Mouse (Mus musculus): Measurements from ENCODE around the gene Rbm44. TPM values are rescaled to one million over a fixed set of nuclear protein-coding genes. Genes with fewer than 3 reads are reported as not detected.

Rbm44 gene
- polyA plus RNA-seq, 1 experiment from 2014 or later = 0.43 TPM

GRCm38 (mm10) chr1:91107548-91107947 is 37.3 kb upstream of the Rbm44 start:
- no peaks in the 10 kb centered on the region for H3K36me3 ChIP-seq (replicated peaks; ENCODE audit: control insufficient read depth, insufficient read depth, low read depth, low read length)
- ATAC-seq (replicated peaks; ENCODE audit: insufficient number of reproducible peaks, low FRiP score, low TSS enrichment, low read depth) (no peak), DNase-seq (ENCODE audit: low spot score) (no peak)
- no peaks in the 10 kb centered on the region for H3K27me3 ChIP-seq (ENCODE audit: control insufficient read depth, insufficient read depth, low read length)
- H3K27ac ChIP-seq (replicated peaks; ENCODE audit: low read depth, low read length) = no peak overlapping the region
- H3K9me3 ChIP-seq (replicated peaks; ENCODE audit: control insufficient read depth, low read length) = no peaks in the 10 kb centered on the region
- no peak overlapping the region for H3K4me2 ChIP-seq (ENCODE audit: low read depth, low read length)
- H3K4me1 ChIP-seq (ENCODE audit: control insufficient read depth, insufficient read depth, low read length) = no peaks in the 10 kb centered on the region
- 74% methylated on average over 5 of the region's 5 CpGs for WGBS
- H3K9ac ChIP-seq (replicated peaks; ENCODE audit: low read length) = no peak overlapping the region
- no peak overlapping the region for H3K4me3 ChIP-seq (ENCODE audit: low read depth, low read length)

GRCm38 (mm10) chr1:91109302-91109701 is 35.6 kb upstream of the Rbm44 start:
- WGBS = 67% methylated on average over 4 of the region's 4 CpGs
- H3K36me3 ChIP-seq (replicated peaks; ENCODE audit: control insufficient read depth, insufficient read depth, low read depth, low read length) = no peaks in the 10 kb centered on the region
- ATAC-seq (replicated peaks; ENCODE audit: insufficient number of reproducible peaks, low FRiP score, low TSS enrichment, low read depth) = no peak

GRCm38 (mm10) chr1:91112171-91112570 is 32.7 kb upstream of the Rbm44 start:
- H3K4me1 ChIP-seq (ENCODE audit: control insufficient read depth, insufficient read depth, low read length) = no peaks in the 10 kb centered on the region
- no peaks in the 10 kb centered on the region for H3K27me3 ChIP-seq (ENCODE audit: control insufficient read depth, insufficient read depth, low read length)
- no peak overlapping the region for H3K4me2 ChIP-seq (ENCODE audit: low read depth, low read length)
- H3K9me3 ChIP-seq (replicated peaks; ENCODE audit: control insufficient read depth, low read length) = no peaks in the 10 kb centered on the region
- no peaks in the 10 kb centered on the region for H3K36me3 ChIP-seq (replicated peaks; ENCODE audit: control insufficient read depth, insufficient read depth, low read depth, low read length)
- no peak overlapping the region for H3K27ac ChIP-seq (replicated peaks; ENCODE audit: low read depth, low read length)
- H3K9ac ChIP-seq (replicated peaks; ENCODE audit: low read length) = no peak overlapping the region
- ATAC-seq (replicated peaks; ENCODE audit: insufficient number of reproducible peaks, low FRiP score, low TSS enrichment, low read depth) = no peak
- no peak for DNase-seq (ENCODE audit: low spot score)
- H3K4me3 ChIP-seq (ENCODE audit: low read depth, low read length) = no peak overlapping the region
- WGBS = 92% methylated on average over 14 of the region's 14 CpGs

More at GRCm38 (mm10) chr1:91109302-91109701, 35.6 kb upstream of the Rbm44 start:
- DNase-seq (ENCODE audit: low spot score) = no peak
- Histone ChIP-seq H3K27me3 (ENCODE audit: control insufficient read depth, insufficient read depth, low read length) (no peaks in the 10 kb centered on the region), H3K9me3 (replicated peaks; ENCODE audit: control insufficient read depth, low read length) (no peaks in the 10 kb centered on the region), H3K27ac (replicated peaks; ENCODE audit: low read depth, low read length) (no peak overlapping the region), H3K4me1 (ENCODE audit: control insufficient read depth, insufficient read depth, low read length) (no peaks in the 10 kb centered on the region), H3K4me2 (ENCODE audit: low read depth, low read length) (no peak overlapping the region), H3K9ac (replicated peaks; ENCODE audit: low read length) (no peak overlapping the region), H3K4me3 (ENCODE audit: low read depth, low read length) (no peak overlapping the region)

- WGBS = 93% methylated on average over 4 of the region's 4 CpGs
- no peaks in the 10 kb centered on the region for H3K4me1 ChIP-seq (ENCODE audit: control insufficient read depth, insufficient read depth, low read length)
- ATAC-seq (replicated peaks; ENCODE audit: insufficient number of reproducible peaks, low FRiP score, low TSS enrichment, low read depth) = no peak
- no peak overlapping the region for H3K9ac ChIP-seq (replicated peaks; ENCODE audit: low read length)
- no peak overlapping the region for H3K27ac ChIP-seq (replicated peaks; ENCODE audit: low read depth, low read length)
- no peaks in the 10 kb centered on the region for H3K27me3 ChIP-seq (ENCODE audit: control insufficient read depth, insufficient read depth, low read length)
- H3K36me3 ChIP-seq (replicated peaks; ENCODE audit: control insufficient read depth, insufficient read depth, low read depth, low read length) = no peaks in the 10 kb centered on the region
- no peaks in the 10 kb centered on the region for H3K9me3 ChIP-seq (replicated peaks; ENCODE audit: control insufficient read depth, low read length)
- no peak overlapping the region for H3K4me2 ChIP-seq (ENCODE audit: low read depth, low read length)
- H3K4me3 ChIP-seq (ENCODE audit: low read depth, low read length) = no peak overlapping the region
- no peak for DNase-seq (ENCODE audit: low spot score)
Observed at GRCm38 (mm10) chr1:91112606-91113005, 32.3 kb upstream of the Rbm44 start.

GRCm38 (mm10) chr1:91122121-91122520 is 22.8 kb upstream of the Rbm44 start:
- Histone ChIP-seq H3K4me3 (ENCODE audit: low read depth, low read length) (no peak overlapping the region), H3K9ac (replicated peaks; ENCODE audit: low read length) (no peak overlapping the region), H3K36me3 (replicated peaks; ENCODE audit: control insufficient read depth, insufficient read depth, low read depth, low read length) (no peaks in the 10 kb centered on the region), H3K27ac (replicated peaks; ENCODE audit: low read depth, low read length) (no peak overlapping the region), H3K27me3 (ENCODE audit: control insufficient read depth, insufficient read depth, low read length) (no peaks in the 10 kb centered on the region), H3K4me2 (ENCODE audit: low read depth, low read length) (no peak overlapping the region), H3K9me3 (replicated peaks; ENCODE audit: control insufficient read depth, low read length) (no peaks in the 10 kb centered on the region), H3K4me1 (ENCODE audit: control insufficient read depth, insufficient read depth, low read length) (no peaks in the 10 kb centered on the region)
- 75% methylated on average over 11 of the region's 11 CpGs for WGBS
- ATAC-seq (replicated peaks; ENCODE audit: insufficient number of reproducible peaks, low FRiP score, low TSS enrichment, low read depth) (no peak), DNase-seq (ENCODE audit: low spot score) (no peak)

- no peaks in the 10 kb centered on the region for H3K4me1 ChIP-seq (ENCODE audit: control insufficient read depth, insufficient read depth, low read length)
- ATAC-seq (replicated peaks; ENCODE audit: insufficient number of reproducible peaks, low FRiP score, low TSS enrichment, low read depth) = no peak
- no peak overlapping the region for H3K4me2 ChIP-seq (ENCODE audit: low read depth, low read length)
- no peaks in the 10 kb centered on the region for H3K9me3 ChIP-seq (replicated peaks; ENCODE audit: control insufficient read depth, low read length)
- H3K9ac ChIP-seq (replicated peaks; ENCODE audit: low read length) = no peak overlapping the region
- H3K27ac ChIP-seq (replicated peaks; ENCODE audit: low read depth, low read length) = no peak overlapping the region
- no peaks in the 10 kb centered on the region; the same call in 1 of the 2 replicates for H3K36me3 ChIP-seq (replicated peaks; ENCODE audit: control insufficient read depth, insufficient read depth, low read depth, low read length)
- 90% methylated on average over 5 of the region's 5 CpGs for WGBS
- no peak for DNase-seq (ENCODE audit: low spot score)
- no peaks in the 10 kb centered on the region for H3K27me3 ChIP-seq (ENCODE audit: control insufficient read depth, insufficient read depth, low read length)
- H3K4me3 ChIP-seq (ENCODE audit: low read depth, low read length) = no peak overlapping the region
Observed at GRCm38 (mm10) chr1:91123004-91123403, 21.9 kb upstream of the Rbm44 start.

- no peak for ATAC-seq (replicated peaks; ENCODE audit: insufficient number of reproducible peaks, low FRiP score, low TSS enrichment, low read depth)
- H3K4me2 ChIP-seq (ENCODE audit: low read depth, low read length) = no peak overlapping the region
- no peaks in the 10 kb centered on the region for H3K27me3 ChIP-seq (ENCODE audit: control insufficient read depth, insufficient read depth, low read length)
- 78% methylated on average over 3 of the region's 3 CpGs for WGBS
- H3K27ac ChIP-seq (replicated peaks; ENCODE audit: low read depth, low read length) = no peak overlapping the region
- no peak overlapping the region for H3K9ac ChIP-seq (replicated peaks; ENCODE audit: low read length)
- H3K36me3 ChIP-seq (replicated peaks; ENCODE audit: control insufficient read depth, insufficient read depth, low read depth, low read length) = no peaks in the 10 kb centered on the region; the same call in 1 of the 2 replicates
- H3K4me1 ChIP-seq (ENCODE audit: control insufficient read depth, insufficient read depth, low read length) = no peaks in the 10 kb centered on the region
- H3K9me3 ChIP-seq (replicated peaks; ENCODE audit: control insufficient read depth, low read length) = no peaks in the 10 kb centered on the region
- no peak overlapping the region for H3K4me3 ChIP-seq (ENCODE audit: low read depth, low read length)
- no peak for DNase-seq (ENCODE audit: low spot score)
Observed at GRCm38 (mm10) chr1:91123466-91123865, 21.4 kb upstream of the Rbm44 start.

- ATAC-seq (replicated peaks; ENCODE audit: insufficient number of reproducible peaks, low FRiP score, low TSS enrichment, low read depth) (no peak), DNase-seq (ENCODE audit: low spot score) (no peak)
- H3K4me1 ChIP-seq (ENCODE audit: control insufficient read depth, insufficient read depth, low read length) = no peaks in the 10 kb centered on the region
- no peaks in the 10 kb centered on the region for H3K27me3 ChIP-seq (ENCODE audit: control insufficient read depth, insufficient read depth, low read length)
- no peak overlapping the region for H3K4me2 ChIP-seq (ENCODE audit: low read depth, low read length)
- no peak overlapping the region for H3K27ac ChIP-seq (replicated peaks; ENCODE audit: low read depth, low read length)
- H3K36me3 ChIP-seq (replicated peaks; ENCODE audit: control insufficient read depth, insufficient read depth, low read depth, low read length) = no peaks in the 10 kb centered on the region; the same call in 1 of the 2 replicates
- WGBS = 86% methylated on average over 4 of the region's 4 CpGs
- H3K9me3 ChIP-seq (replicated peaks; ENCODE audit: control insufficient read depth, low read length) = no peaks in the 10 kb centered on the region
- H3K9ac ChIP-seq (replicated peaks; ENCODE audit: low read length) = no peak overlapping the region
- no peak overlapping the region for H3K4me3 ChIP-seq (ENCODE audit: low read depth, low read length)
Observed at GRCm38 (mm10) chr1:91128849-91129248, 16.0 kb upstream of the Rbm44 start.
